Mouse (Mus musculus) hindbrain, embryonic 13.5 days (tissue): Measurements from ENCODE around the gene Tsc22d3. TPM values are rescaled to one million over a fixed set of nuclear protein-coding genes. Genes with fewer than 3 reads are reported as not detected.
"Not testable (repeated sequence)": the region's sequence is repeated elsewhere in the genome, so short reads cannot be mapped to it uniquely, and the experiment has no call there.

Source experiments
- ATAC-seq: fragments of 200-750 bp; cut with Nextera tagmentation; 2 replicates; pipeline ENCODE4 v1.8.0; 2017; ENCODE audit warnings: moderate TSS enrichment; ENCODE audit not compliant: low FRiP score
- H3K27ac ChIP-seq: fragments of 300-500 bp; sonication (generic); 2 replicates; pipeline ENCODE4 v1.5.1; 2015; ENCODE audit warnings: inconsistent platforms, mild to moderate bottlenecking, moderate library complexity
- H3K27me3 ChIP-seq: fragments of 300-500 bp; sonication (generic); 2 replicates; pipeline ENCODE4 v1.6.1; 2015; ENCODE audit warnings: mild to moderate bottlenecking, inconsistent platforms
- H3K36me3 ChIP-seq: fragments of 300-500 bp; sonication (generic); 2 replicates; pipeline ENCODE4 v1.6.1; 2015; ENCODE audit warnings: mild to moderate bottlenecking, inconsistent platforms
- H3K4me1 ChIP-seq: fragments of 300-500 bp; sonication (generic); replicated peaks from 2 replicates; pipeline ENCODE4 v1.6.1; 2015; ENCODE audit warnings: inconsistent platforms
- H3K4me2 ChIP-seq: fragments of 300-500 bp; sonication (generic); 2 replicates; pipeline ENCODE4 v1.6.1; 2015; ENCODE audit warnings: inconsistent platforms, mild to moderate bottlenecking, moderate library complexity
- H3K4me3 ChIP-seq: fragments of 300-500 bp; sonication (generic); 2 replicates; pipeline ENCODE4 v1.5.1; 2015; ENCODE audit warnings: mild to moderate bottlenecking, inconsistent platforms
- H3K9ac ChIP-seq: fragments of 300-500 bp; sonication (generic); 2 replicates; pipeline ENCODE4 v1.6.1; 2015; ENCODE audit warnings: mild to moderate bottlenecking, inconsistent platforms
- H3K9me3 ChIP-seq: fragments of 300-500 bp; sonication (generic); 2 replicates; pipeline ENCODE4 v1.6.1; 2016; ENCODE audit warnings: inconsistent platforms
- WGBS: fragments of 180-500 bp; shearing (Covaris S2); methylation state at CpG from one replicate; pipeline ENCODE4 v1.1.7; 2015; 5-methylcytosine and 5-hydroxymethylcytosine counted together
- polyA plus RNA-seq: library from polyadenylated mRNA; unstranded; fragments of >200 nt; fragmentation: Nextera tagmentation; extraction: Ambion mirVana; gene quantifications from 2 replicates; pipeline ENCODE4 v1.2.1, GENCODE M21; 2015

Gene Tsc22d3
- polyA plus RNA-seq, 1 experiment from 2014 or later, result 127 TPM

GRCm38 (mm10) chrX:140558176-140558844 is 42.1 kb downstream of the Tsc22d3 start:
- Histone ChIP-seq H3K9ac (no peak overlapping the region), H3K27me3 (peaks cover 49% of the 10 kb centered on the region), H3K9me3 (no peaks in the 10 kb centered on the region), H3K27ac (no peak overlapping the region), H3K4me1 (no peaks in the 10 kb centered on the region), H3K4me3 (no peak overlapping the region), H3K4me2 (no peak overlapping the region), H3K36me3 (no peaks in the 10 kb centered on the region)
- 74% methylated on average over 6 of the region's 6 CpGs for WGBS
- no peak for ATAC-seq

- WGBS, result 76% methylated on average over 2 of the region's 2 CpGs
- ATAC-seq, result no peak
- no peaks in the 10 kb centered on the region for H3K9me3 ChIP-seq
- H3K4me3 ChIP-seq, result no peak overlapping the region
- no peak overlapping the region for H3K27ac ChIP-seq
- H3K4me1 ChIP-seq, result no peaks in the 10 kb centered on the region
- peaks cover 60% of the 10 kb centered on the region for H3K27me3 ChIP-seq
- no peak overlapping the region for H3K9ac ChIP-seq
- no peaks in the 10 kb centered on the region for H3K36me3 ChIP-seq
- H3K4me2 ChIP-seq, result no peak overlapping the region
These were observed 44.5 kb downstream of the Tsc22d3 start for GRCm38 (mm10) chrX:140555965-140556364.

DNA sequence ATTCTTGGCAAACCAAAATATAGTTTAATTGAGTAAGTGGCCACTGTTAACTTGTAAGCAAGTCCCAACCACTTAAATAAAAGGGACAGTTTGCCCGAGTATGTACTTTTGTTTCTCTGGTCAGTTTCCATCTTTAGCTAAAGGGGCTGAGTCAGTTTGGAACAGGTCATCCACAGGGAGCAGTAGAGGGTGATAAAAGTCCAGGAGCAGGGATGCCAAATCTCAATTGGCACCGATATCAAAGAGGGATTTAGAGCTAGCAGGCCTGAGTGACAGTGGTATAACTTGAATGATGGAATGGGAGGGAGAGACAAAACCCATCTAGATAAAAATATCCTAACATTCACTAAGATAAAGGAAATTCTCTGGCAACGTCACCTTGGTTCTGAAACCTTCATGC is 45.0 kb downstream of the Tsc22d3 start:
- no peaks in the 10 kb centered on the region for H3K36me3 ChIP-seq
- H3K9me3 ChIP-seq, result no peaks in the 10 kb centered on the region
- H3K4me1 ChIP-seq, result no peaks in the 10 kb centered on the region
- H3K4me2 ChIP-seq, result no peak overlapping the region
- ATAC-seq, result no peak
- peaks cover 64% of the 10 kb centered on the region for H3K27me3 ChIP-seq
- WGBS, result 84% methylated on average over 3 of the region's 3 CpGs
- H3K9ac ChIP-seq, result no peak overlapping the region
- H3K27ac ChIP-seq, result no peak overlapping the region
- no peak overlapping the region for H3K4me3 ChIP-seq

DNA sequence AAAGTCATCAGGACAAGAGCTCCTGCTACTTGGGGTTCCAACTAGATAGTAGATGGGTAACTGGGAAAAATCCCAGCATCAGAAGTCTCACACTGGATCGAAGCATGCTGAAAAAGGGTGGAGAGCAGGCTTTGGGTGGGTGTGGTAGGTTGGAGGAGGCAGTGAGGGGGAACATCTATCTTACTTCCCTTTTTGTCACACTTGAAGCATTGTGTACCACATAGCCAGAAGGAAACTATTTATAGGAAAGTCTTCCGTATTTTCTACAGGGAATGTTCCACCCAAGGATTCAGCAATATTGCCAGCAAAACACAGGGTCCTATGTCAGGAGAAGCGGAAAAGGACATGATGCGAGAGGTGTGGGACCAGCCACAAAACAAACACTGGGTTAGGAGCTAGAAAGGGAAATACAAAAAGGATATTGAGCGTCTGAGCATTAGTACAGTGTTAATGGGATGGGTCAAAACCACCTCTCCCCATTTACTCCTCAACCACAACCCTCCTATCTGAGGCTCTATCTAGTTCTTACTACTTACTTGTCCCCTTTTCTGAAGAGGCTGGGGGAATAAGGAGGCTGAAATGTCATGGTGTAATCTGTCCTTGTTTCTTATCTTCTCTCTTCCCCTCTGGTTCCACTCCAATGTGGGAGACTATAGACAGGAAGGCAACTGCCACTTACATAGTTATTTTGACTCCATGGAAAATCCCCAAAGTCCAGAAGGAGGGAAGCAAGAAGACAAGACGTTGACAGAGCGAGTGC is 52.6 kb downstream of the Tsc22d3 start:
- Histone ChIP-seq H3K4me2 (no peak overlapping the region), H3K9ac (no peak overlapping the region), H3K4me3 (no peak overlapping the region), H3K36me3 (no peaks in the 10 kb centered on the region), H3K27me3 (peaks cover 72% of the 10 kb centered on the region), H3K27ac (no peak overlapping the region), H3K4me1 (peaks cover 4% of the 10 kb centered on the region; the same call in 1 of the 2 replicates), H3K9me3 (no peaks in the 10 kb centered on the region)
- ATAC-seq, result no peak
- 86% methylated on average over 7 of the region's 7 CpGs for WGBS

DNA sequence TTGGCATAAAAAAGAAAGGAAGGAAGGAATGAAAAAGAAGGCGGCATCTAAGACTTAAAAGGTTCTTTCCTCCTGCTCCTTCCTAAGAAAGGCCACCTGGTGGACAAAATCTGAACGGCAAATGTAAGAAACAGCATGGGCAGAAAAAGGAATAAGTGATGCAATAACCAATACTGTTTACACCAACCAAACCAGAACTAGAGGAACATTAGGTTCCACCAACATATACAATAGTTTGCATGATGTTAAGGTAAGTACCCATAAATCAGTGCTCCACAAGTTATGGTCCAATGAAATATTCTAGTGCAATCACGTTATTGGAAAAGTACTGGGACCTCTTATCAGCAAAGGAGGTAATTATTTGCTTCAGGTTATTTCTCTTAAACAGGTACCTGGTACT is 55.7 kb downstream of the Tsc22d3 start:
- H3K4me1 ChIP-seq, result peaks cover 17% of the 10 kb centered on the region
- H3K9me3 ChIP-seq, result no peaks in the 10 kb centered on the region
- no peak overlapping the region for H3K4me2 ChIP-seq
- no peaks in the 10 kb centered on the region for H3K36me3 ChIP-seq
- ATAC-seq, result no peak
- no peak overlapping the region for H3K4me3 ChIP-seq
- H3K27ac ChIP-seq, result no peak overlapping the region
- H3K27me3 ChIP-seq, result peaks cover 73% of the 10 kb centered on the region
- H3K9ac ChIP-seq, result no peak overlapping the region
- WGBS, result 32% methylated on average over 3 of the region's 3 CpGs

DNA sequence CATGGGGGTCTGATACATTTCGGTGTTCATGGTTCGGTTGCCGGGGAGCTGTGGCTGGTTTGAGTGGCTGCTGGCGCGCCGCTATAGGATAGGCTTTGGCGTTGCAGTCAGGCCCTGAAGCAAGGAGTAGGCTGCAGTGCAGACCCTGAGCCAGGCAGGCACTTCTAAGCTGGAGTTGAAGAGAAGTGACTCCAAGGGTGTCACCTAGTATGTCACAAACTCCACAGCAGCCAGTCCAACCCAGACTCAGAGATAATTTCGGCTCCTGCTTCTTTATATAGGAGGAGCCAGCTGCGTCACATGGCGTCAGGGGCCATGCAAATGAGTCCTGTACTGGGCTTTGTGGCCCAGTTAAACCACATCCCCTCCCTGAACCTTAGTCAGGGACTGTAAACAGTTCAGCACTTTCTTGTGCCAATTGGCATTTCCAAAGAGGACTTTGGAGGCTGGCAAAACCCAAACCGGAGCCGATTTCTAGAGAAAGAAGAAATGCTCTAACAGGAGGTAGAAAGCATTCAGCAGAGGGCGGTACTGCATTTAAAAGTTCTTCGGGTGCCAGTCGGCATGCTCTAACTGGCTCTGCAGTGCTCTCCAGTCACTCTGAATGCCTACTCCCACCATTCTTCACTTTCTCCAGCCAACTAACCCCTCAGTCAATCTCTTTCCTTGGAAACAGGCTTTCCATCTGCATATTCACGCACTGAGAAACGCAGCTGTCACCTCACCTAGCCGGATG is 57.4 kb downstream of the Tsc22d3 start:
- H3K4me1 ChIP-seq, result peaks cover 17% of the 10 kb centered on the region
- H3K27ac ChIP-seq, result peak overlapping the region; percentile 89
- peaks cover 69% of the 10 kb centered on the region for H3K27me3 ChIP-seq
- peak overlapping the region; percentile 76 for H3K9ac ChIP-seq
- peak overlapping the region; percentile 62 for H3K4me2 ChIP-seq
- H3K4me3 ChIP-seq, result peak overlapping the region; percentile 47
- WGBS, result 24% methylated on average over 17 of the region's 18 CpGs
- no peaks in the 10 kb centered on the region for H3K9me3 ChIP-seq
- H3K36me3 ChIP-seq, result no peaks in the 10 kb centered on the region
- peak; percentile 84 for ATAC-seq

DNA sequence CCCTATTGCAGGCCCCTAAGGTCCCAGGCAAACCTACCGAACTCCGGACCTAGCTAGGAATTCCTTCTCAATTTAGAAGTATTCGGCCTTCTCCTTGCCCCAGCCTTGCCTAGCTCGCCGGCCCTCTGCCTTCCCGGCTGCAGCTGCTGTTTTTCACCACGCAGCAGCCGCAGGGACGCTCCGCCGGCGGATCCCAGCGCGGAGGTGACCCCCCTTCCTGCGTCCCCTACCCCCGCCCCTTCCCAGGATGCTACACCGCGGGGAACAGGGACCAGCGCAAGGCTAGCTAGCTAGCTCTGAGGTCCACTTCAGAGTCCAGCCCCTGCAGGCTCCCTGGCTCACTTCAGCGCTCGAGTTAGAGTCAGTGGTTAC is 58.0 kb downstream of the Tsc22d3 start:
- H3K4me3 ChIP-seq, result peak overlapping the region; percentile 47
- H3K27ac ChIP-seq, result peak overlapping the region; percentile 89
- H3K4me2 ChIP-seq, result peak overlapping the region; percentile 62
- H3K36me3 ChIP-seq, result no peaks in the 10 kb centered on the region
- H3K27me3 ChIP-seq, result peaks cover 69% of the 10 kb centered on the region
- H3K9me3 ChIP-seq, result no peaks in the 10 kb centered on the region
- H3K9ac ChIP-seq, result peak overlapping the region; percentile 76
- peaks cover 17% of the 10 kb centered on the region for H3K4me1 ChIP-seq
- ATAC-seq, result peak; percentile 92
- WGBS, result 16% methylated on average over 21 of the region's 21 CpGs

GRCm38 (mm10) chrX:140541711-140542473 is 58.6 kb downstream of the Tsc22d3 start:
- 17% methylated on average over 10 of the region's 10 CpGs for WGBS
- peak overlapping the region; percentile 47 for H3K4me3 ChIP-seq
- peak overlapping the region; percentile 76 for H3K9ac ChIP-seq
- H3K4me1 ChIP-seq, result peaks cover 17% of the 10 kb centered on the region
- peak; percentile 43 for ATAC-seq
- peak overlapping the region; percentile 62 for H3K4me2 ChIP-seq
- no peaks in the 10 kb centered on the region for H3K36me3 ChIP-seq
- no peaks in the 10 kb centered on the region for H3K9me3 ChIP-seq
- peak overlapping the region; percentile 89 for H3K27ac ChIP-seq
- H3K27me3 ChIP-seq, result peaks cover 66% of the 10 kb centered on the region

- H3K4me2 ChIP-seq, result peak overlapping the region; percentile 62
These were observed 59.9 kb downstream of the Tsc22d3 start for GRCm38 (mm10) chrX:140540500-140541114.

GRCm38 (mm10) chrX:140539831-140540230 is 60.6 kb downstream of the Tsc22d3 start:
- H3K9me3 ChIP-seq, H3K4me2 ChIP-seq, ATAC-seq, H3K36me3 ChIP-seq, H3K9ac ChIP-seq, H3K4me3 ChIP-seq, H3K27ac ChIP-seq: not testable (repeated sequence)
- 93% methylated on average over 3 of the region's 3 CpGs for WGBS
- peaks cover 17% of the 10 kb centered on the region for H3K4me1 ChIP-seq
- H3K27me3 ChIP-seq, result peaks cover 69% of the 10 kb centered on the region

More at GRCm38 (mm10) chrX:140540500-140541114, 59.9 kb downstream of the Tsc22d3 start:
- Histone ChIP-seq H3K27me3 (peaks cover 70% of the 10 kb centered on the region), H3K36me3 (no peaks in the 10 kb centered on the region), H3K4me1 (peaks cover 17% of the 10 kb centered on the region), H3K27ac (no peak overlapping the region), H3K4me3 (no peak overlapping the region), H3K9ac (no peak overlapping the region), H3K9me3 (no peaks in the 10 kb centered on the region)
- no peak for ATAC-seq
- WGBS, result 86% methylated on average over 15 of the region's 15 CpGs

DNA sequence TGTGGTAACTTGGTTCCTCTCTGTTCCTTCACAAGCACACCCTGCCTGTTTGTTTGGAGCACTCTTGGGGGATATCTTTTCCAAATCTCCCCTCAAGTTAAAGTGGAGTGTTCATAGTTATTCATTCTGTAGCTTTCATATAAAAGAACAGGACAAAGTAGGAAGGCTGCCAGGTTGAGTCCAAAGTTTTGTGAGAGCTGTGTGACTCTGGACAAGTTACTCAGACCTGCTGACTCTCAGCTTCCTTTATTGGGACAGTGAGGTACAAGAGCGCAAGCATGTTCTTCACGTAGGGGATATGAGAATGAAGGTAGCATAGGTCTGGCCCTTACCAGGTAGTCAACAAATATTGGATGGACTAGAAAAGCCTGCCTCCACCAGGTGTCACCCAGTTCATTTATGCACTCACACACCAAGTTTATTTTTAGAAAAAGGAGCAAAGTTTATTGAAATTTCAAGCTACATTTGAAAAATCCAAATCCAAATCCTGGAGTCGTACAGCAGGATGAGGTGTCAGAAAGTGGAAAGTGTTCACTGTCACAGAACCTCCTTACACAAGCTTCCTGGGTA is 61.3 kb downstream of the Tsc22d3 start:
- H3K9ac ChIP-seq, result no peak overlapping the region
- H3K4me2 ChIP-seq, result no peak overlapping the region
- no peaks in the 10 kb centered on the region for H3K9me3 ChIP-seq
- no peak overlapping the region for H3K27ac ChIP-seq
- peaks cover 17% of the 10 kb centered on the region for H3K4me1 ChIP-seq
- H3K27me3 ChIP-seq, result peaks cover 75% of the 10 kb centered on the region
- no peaks in the 10 kb centered on the region for H3K36me3 ChIP-seq
- no peak for ATAC-seq
- WGBS, result 85% methylated on average over 3 of the region's 3 CpGs
- H3K4me3 ChIP-seq, result no peak overlapping the region
